Mouse (Mus musculus) heart, postnatal 25 days (tissue): ENCODE data around the gene Frmd5. TPM values are rescaled to one million over a fixed set of nuclear protein-coding genes. Genes with fewer than 3 reads are reported as not detected.
"Not testable (repeated sequence)": the region's sequence is repeated elsewhere in the genome, so short reads cannot be mapped to it uniquely, and the experiment has no call there.

ENCODE experiments used
- DNase-seq: peaks from one replicate; pipeline ENCODE4 v3.0.0; 2022; ENCODE audit warnings: low spot score
- intact Hi-C: fragments of 180-260 bp; cut with DNase I; formaldehyde crosslinking; loops from one replicate; pipeline ENCODE4 v1.15.1; 2025
- total RNA-seq, 2 experiments: library from RNA; stranded (reverse); gene quantifications; 2 replicates each; pipeline ENCODE4 v1.2.3; 2021

The Frmd5 gene
- total RNA-seq, 2 experiments from 2014 or later, result 162 to 175 TPM

DNA sequence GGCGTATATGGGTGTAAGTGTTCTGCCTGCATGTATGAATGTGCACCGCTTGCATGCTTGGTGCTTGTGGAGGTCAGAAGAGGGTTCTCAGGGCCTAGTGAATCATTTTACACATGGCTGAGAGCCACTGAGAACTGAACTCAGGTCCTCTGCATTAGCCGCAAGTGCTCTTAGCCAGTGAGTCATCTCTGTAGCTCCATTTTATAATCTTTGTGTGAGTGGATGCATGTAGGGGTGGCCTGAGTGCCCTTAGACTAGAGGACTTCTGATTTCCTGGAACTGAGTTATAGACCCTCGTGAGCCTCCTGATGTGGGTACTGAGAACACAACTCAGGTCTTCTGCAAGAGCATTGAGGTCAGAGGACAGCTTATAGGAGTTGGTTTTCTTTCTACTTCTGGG lies 292.7 kb downstream of the Frmd5 start:
- intact Hi-C loops, result no loop called here

DNA sequence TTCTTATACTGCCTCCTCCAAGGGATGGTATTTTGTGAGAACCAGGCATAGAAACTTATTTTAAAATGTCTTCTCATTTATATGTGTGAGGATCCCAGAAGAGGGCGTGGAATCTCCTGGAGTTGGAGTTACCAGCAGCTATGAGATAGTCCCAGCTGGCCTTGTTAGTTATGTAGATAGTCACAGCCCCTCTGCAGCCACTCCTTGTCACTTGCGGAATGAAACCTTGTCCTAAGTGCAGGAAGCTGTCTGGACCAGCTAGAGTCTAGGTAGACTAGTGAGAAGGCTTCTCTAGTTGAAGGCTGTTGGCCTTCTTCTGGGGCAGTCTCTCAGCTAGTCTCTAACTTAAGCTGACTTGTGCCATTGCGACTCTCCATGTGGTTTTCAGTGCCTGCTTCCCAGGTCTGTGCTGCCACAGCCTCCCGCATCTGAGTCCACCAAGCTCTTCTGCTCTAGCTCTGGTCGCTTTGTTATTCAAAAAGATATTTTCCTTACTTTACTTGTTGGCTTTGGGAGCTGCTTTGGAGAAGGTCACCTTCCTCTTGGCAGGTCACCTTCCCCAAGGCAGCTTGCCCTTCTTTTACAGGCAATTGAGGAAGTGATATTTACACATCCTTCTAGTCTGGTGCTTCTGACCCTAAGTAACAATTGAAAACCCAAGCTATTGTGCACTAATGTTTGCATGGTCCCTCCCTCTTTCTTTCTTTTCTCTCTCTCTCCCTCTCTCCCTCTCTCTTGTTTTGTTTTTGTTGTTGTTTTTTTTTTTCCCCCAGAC lies 293.7 kb downstream of the Frmd5 start:
- intact Hi-C loops, DNase-seq: not testable (repeated sequence)

More for the DNA sequence above, 292.7 kb downstream of the Frmd5 start:
- no peak for DNase-seq

DNA sequence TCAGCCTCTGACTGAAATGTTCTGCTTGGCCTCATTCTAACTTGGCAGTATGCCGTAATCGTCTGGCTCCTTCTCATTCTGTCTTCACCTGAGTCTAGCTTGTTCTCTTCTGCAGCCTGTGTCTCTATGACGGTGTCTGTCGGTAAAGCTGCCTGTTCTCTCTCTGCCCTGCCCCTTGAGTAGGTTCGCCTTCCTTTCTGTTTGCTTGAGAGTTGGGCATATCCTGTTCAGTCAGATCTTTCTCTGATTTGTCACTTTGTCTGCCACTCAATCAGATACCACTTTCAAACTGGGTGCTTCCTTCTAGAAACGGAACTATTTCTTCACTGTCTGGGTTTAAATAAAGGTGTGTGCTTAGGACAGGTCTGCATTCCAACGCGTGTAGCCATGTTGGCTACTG lies 295.5 kb downstream of the Frmd5 start:
- DNase-seq, result no peak
- intact Hi-C loops, result no loop called here

GRCm38 (mm10) chr2:121509584-121509983 lies 297.3 kb downstream of the Frmd5 start:
- peak; percentile 35 for DNase-seq
- intact Hi-C loops, result no loop called here

DNA sequence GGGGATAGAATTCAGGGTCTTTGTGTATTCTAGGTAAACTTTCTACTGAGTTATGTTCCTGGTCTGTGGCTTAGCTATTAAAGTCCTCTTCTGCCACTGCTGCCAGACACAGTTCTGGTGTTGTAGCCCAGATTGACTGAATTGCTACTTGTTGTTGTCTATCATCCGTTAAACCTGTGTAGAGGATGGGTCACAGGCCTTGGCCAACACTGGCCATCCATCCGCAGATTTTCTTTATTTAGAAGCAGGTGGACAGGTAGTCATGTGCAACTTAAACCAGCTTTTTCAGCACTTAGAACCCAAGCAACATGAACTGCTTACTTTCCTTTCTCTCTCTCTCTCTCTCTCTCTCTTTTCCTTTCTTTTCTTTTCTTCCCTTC lies 298.9 kb downstream of the Frmd5 start:
- DNase-seq, result no peak
- intact Hi-C loops, result loop anchor here (1.0 to 2.0 kb wide), 2 partner anchors 34 to 59 kb away; partner anchors contain the start of genes Mfap1b and Serf2

GRCm38 (mm10) chr2:121507173-121507950 lies 299.5 kb downstream of the Frmd5 start:
- intact Hi-C loops, result loop anchor here (1.0 to 2.0 kb wide), 2 partner anchors 33 to 59 kb away; partner anchors contain the start of genes Mfap1b and Serf2
- DNase-seq, result no peak

- intact Hi-C loops, result loop anchor here (2.0 kb wide), 1 partner anchor 57 kb away; the partner anchor contains the start of gene Serf2
- DNase-seq, result peak; percentile 62
These were observed 300.7 kb downstream of the Frmd5 start, which contains the start of the genes Mfap1a and Wdr76 for GRCm38 (mm10) chr2:121505942-121506882. TSS of gene Mfap1a (minus strand) at chr2:121506665. TSS of gene Wdr76 (plus strand) at chr2:121506723.

DNA sequence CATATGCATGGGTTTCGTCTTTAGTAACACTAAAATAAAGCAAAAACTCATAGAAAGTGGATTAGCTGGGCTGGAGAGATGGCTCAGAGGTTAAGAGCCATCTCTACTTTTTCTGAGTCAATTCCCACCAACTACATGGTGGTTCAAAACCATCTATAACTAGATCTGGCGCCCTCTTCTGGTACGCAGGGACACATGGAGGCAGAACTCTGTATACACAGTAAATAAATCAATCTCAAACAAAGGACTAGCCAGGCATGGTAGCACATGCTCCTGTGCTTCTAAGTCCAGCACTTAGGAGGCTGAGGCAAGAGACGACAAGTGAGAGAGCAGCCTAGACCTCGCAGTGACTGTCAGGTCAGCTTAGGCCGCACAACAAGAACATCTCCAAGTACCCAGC lies 305.3 kb downstream of the Frmd5 start:
- intact Hi-C loops, DNase-seq: not testable (repeated sequence)

Other genes starting within 250 kb of the Frmd5 start
- 1 to 10 TPM; 8.3 to 9.7 TPM for gene Casc4, start 59.9 kb upstream of the Frmd5 start, total RNA-seq
- gene Ctdspl2, start 148.9 kb upstream of the Frmd5 start, total RNA-seq, result 10 to 100 TPM; 14.8 to 15.8 TPM
- gene Mageb3, start 149.0 kb upstream of the Frmd5 start, total RNA-seq, result not detected
- gene Eif3j1, start 221.5 kb upstream of the Frmd5 start, total RNA-seq, result 10 to 100 TPM; 20.0 to 21.4 TPM